Mouse (Mus musculus) forebrain, postnatal 0 days (tissue): Measurements from ENCODE around the gene Mov10. TPM values are rescaled to one million over a fixed set of nuclear protein-coding genes. Genes with fewer than 3 reads are reported as not detected.
A peak's percentile ranks its signal among the peaks of the same experiment; 100 is the strongest.

ENCODE experiments used
- ATAC-seq: fragments of 200-750 bp; cut with Nextera tagmentation; 2 replicates; pipeline ENCODE4 v1.8.0; 2017; ENCODE audit warnings: mild to moderate bottlenecking, moderate library complexity
- DNase-seq: peaks from one replicate; pipeline ENCODE4 v3.0.0-alpha.2; 2015
- H3K27ac ChIP-seq: fragments of 300-500 bp; sonication (generic); 2 replicates; pipeline ENCODE4 v1.5.1; 2014; ENCODE audit warnings: low read depth, mild to moderate bottlenecking, antibody characterized with exemption, low read length, moderate library complexity, mixed read lengths
- H3K27me3 ChIP-seq: fragments of 300-500 bp; sonication (generic); 2 replicates; pipeline ENCODE4 v1.6.1; 2014; ENCODE audit warnings: mild to moderate bottlenecking, low read length, mixed read lengths; ENCODE audit not compliant: insufficient read depth
- H3K36me3 ChIP-seq: fragments of 300-500 bp; sonication (generic); 2 replicates; pipeline ENCODE4 v1.6.1; 2014; ENCODE audit warnings: mild to moderate bottlenecking, moderate library complexity; ENCODE audit not compliant: insufficient read depth
- H3K4me1 ChIP-seq: fragments of 300-500 bp; sonication (generic); 2 replicates; pipeline ENCODE4 v1.6.1; 2014; ENCODE audit warnings: antibody characterized with exemption; ENCODE audit not compliant: insufficient read depth
- H3K4me2 ChIP-seq: fragments of 300-500 bp; sonication (generic); 2 replicates; pipeline ENCODE4 v1.6.1; 2014; ENCODE audit warnings: low read depth, mild to moderate bottlenecking, moderate library complexity
- H3K4me3 ChIP-seq: fragments of 300-500 bp; sonication (generic); 2 replicates; pipeline ENCODE4 v1.5.1; 2014; ENCODE audit warnings: low read depth, low read length, mixed read lengths
- H3K9ac ChIP-seq: fragments of 300-500 bp; sonication (generic); 2 replicates; pipeline ENCODE4 v1.6.1; 2014; ENCODE audit warnings: mild to moderate bottlenecking
- H3K9me3 ChIP-seq: fragments of 300-500 bp; sonication (generic); 2 replicates; pipeline ENCODE4 v1.6.1; 2016; ENCODE audit warnings: low read length
- CTCF ChIP-seq: sonication (generic); IDR thresholded peaks from 2 replicates; pipeline ENCODE4 v1.5.1; 2016; ENCODE audit warnings: antibody characterized with exemption, control low read depth, low read depth
- WGBS: fragments of 180-500 bp; shearing (Covaris S2); extraction: QIAGEN DNeasy Blood & Tissue Kit; methylation state at CpG from one replicate; pipeline ENCODE4 v1.1.7; 2014; 5-methylcytosine and 5-hydroxymethylcytosine counted together
- polyA plus RNA-seq: library from polyadenylated mRNA; unstranded; fragments of >200 nt; fragmentation: Nextera tagmentation; extraction: Ambion mirVana; gene quantifications from 2 replicates; pipeline ENCODE4 v1.2.1, GENCODE M21; 2015
- total RNA-seq: library from RNA; depleted of rRNA; stranded (reverse); fragments of >200 nt; gene quantifications from 2 replicates; pipeline ENCODE4 v1.2.3, GENCODE M21; 2014

Mov10 gene
- total and polyA plus RNA-seq, 2 experiments from 2014 or later, result 4.6 to 7.7 TPM

- WGBS, result 71% methylated on average over 12 of the region's 12 CpGs
- Histone ChIP-seq H3K27me3 (no peaks in the 10 kb centered on the region), H3K4me2 (no peak overlapping the region), H3K9ac (no peak overlapping the region), H3K36me3 (peaks cover 13% of the 10 kb centered on the region), H3K27ac (no peak overlapping the region), H3K9me3 (no peaks in the 10 kb centered on the region), H3K4me3 (no peak overlapping the region), H3K4me1 (no peaks in the 10 kb centered on the region)
- TF ChIP-seq CTCF, result no peak
- no peak for ATAC-seq
- no peak for DNase-seq
Observed at GRCm38 (mm10) chr3:104794953-104795470, 23.4 kb downstream of the Mov10 start.

DNA sequence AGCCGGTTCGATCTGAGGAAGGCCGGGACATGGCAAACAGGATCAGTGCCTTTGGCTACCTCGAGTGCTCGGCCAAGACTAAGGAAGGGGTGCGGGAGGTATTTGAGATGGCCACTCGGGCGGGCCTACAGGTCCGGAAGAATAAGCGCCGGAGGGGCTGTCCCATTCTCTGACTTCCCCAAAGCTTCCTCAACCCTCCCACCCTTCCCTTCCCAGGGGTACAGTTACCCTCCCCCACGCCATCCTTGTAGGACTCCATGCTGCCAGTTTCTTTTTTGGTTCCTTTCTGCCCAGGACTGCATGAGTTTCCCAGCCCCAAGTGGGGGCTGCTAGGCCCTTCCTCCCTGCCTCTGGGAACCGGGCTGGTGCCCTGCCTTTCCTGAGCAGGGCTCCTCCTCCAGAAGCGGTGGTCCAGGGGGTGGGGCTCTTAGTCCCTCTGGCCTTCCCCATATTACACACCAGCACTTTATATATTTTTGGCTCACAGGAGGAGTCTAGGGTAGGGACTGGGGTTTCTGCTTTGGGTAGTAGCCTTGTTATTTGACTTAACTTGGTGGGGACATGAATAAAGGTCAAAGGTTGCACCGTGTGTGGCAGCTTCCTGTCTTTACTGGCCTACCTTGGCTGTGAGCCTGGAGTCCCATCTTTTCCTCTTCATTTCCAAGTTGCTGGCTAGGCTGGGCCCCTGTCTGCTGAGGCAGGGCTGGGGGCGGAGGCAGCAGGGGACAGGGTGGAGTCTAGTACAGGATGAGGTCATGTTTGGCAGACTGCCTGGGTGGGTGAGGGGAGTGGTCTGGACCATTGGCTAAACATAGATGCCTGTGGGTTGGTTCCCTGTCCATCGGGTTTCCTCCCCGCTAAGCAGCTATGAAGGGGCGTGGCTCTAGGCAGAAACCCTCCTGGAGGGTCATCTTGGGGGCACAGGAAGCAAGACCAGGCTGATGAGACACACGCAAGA is 24.2 kb downstream of the Mov10 start:
- H3K27ac ChIP-seq, result no peak overlapping the region
- no peak overlapping the region for H3K4me3 ChIP-seq
- no peak overlapping the region for H3K9ac ChIP-seq
- no peaks in the 10 kb centered on the region for H3K9me3 ChIP-seq
- DNase-seq (peak; percentile 75), ATAC-seq (peak; percentile 83)
- H3K27me3 ChIP-seq, result peaks cover 6% of the 10 kb centered on the region; the same call in 1 of the 2 replicates
- peaks cover 8% of the 10 kb centered on the region for H3K36me3 ChIP-seq
- TF ChIP-seq CTCF, result no peak
- 0 out of 2 replicates have a peak, but pooled peaks cover 2% of the 10 kb centered on the region for H3K4me1 ChIP-seq
- H3K4me2 ChIP-seq, result no peak overlapping the region
- WGBS, result 55% methylated on average over 20 of the region's 20 CpGs

- TF ChIP-seq CTCF, result no peak
- no peak for ATAC-seq
Observed at GRCm38 (mm10) chr3:104792360-104793270, 25.7 kb downstream of the Mov10 start.

DNA sequence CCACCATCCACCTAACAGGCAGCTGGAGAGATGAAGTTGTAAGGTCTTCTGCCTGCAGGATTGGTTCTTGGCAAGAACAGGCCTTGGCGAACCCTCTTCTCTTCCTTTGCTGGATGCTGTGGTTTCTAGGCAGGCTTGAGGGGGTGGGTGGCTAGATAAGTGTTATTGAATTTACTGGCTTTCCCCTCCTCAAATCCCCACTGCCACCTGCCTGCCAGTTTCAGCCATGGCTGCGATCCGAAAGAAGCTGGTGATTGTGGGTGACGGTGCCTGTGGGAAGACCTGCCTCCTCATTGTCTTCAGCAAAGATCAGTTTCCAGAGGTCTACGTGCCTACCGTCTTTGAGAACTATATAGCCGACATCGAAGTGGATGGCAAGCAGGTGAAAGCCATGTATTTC is 26.7 kb downstream of the Mov10 start:
- DNase-seq, result no peak
- WGBS, result 87% methylated on average over 8 of the region's 8 CpGs
- Histone ChIP-seq H3K27ac (no peak overlapping the region), H3K9me3 (no peaks in the 10 kb centered on the region), H3K4me1 (0 out of 2 replicates have a peak, but pooled peaks cover 3% of the 10 kb centered on the region), H3K4me3 (no peak overlapping the region), H3K4me2 (no peak overlapping the region), H3K9ac (no peak overlapping the region), H3K36me3 (peaks cover 8% of the 10 kb centered on the region; the same call in 1 of the 2 replicates), H3K27me3 (peaks cover 6% of the 10 kb centered on the region)
- no peak for ATAC-seq
- TF ChIP-seq CTCF, result no peak

More at GRCm38 (mm10) chr3:104792360-104793270, 25.7 kb downstream of the Mov10 start:
- peaks cover 6% of the 10 kb centered on the region for H3K27me3 ChIP-seq
- WGBS, result 81% methylated on average over 15 of the region's 15 CpGs
- H3K9ac ChIP-seq, result no peak overlapping the region
- 0 out of 2 replicates have a peak, but pooled peaks cover 3% of the 10 kb centered on the region for H3K4me1 ChIP-seq
- H3K27ac ChIP-seq, result no peak overlapping the region
- DNase-seq, result no peak
- H3K4me3 ChIP-seq, result no peak overlapping the region
- H3K9me3 ChIP-seq, result no peaks in the 10 kb centered on the region
- H3K4me2 ChIP-seq, result no peak overlapping the region
- H3K36me3 ChIP-seq, result peaks cover 8% of the 10 kb centered on the region; the same call in 1 of the 2 replicates

GRCm38 (mm10) chr3:104791017-104791416 is 27.3 kb downstream of the Mov10 start:
- no peak overlapping the region for H3K9ac ChIP-seq
- H3K27me3 ChIP-seq, result peaks cover 6% of the 10 kb centered on the region
- no peak for TF ChIP-seq CTCF
- no peak for ATAC-seq
- no peak overlapping the region for H3K4me3 ChIP-seq
- DNase-seq, result no peak
- H3K36me3 ChIP-seq, result peaks cover 8% of the 10 kb centered on the region; the same call in 1 of the 2 replicates
- H3K27ac ChIP-seq, result no peak overlapping the region
- H3K4me2 ChIP-seq, result peak overlapping the region; percentile 96; the same call in 1 of the 2 replicates
- 0 out of 2 replicates have a peak, but pooled peaks cover 3% of the 10 kb centered on the region for H3K4me1 ChIP-seq
- whole genome bisulfite sequencing, result 17% methylated on average over 4 of the region's 4 CpGs
- no peaks in the 10 kb centered on the region for H3K9me3 ChIP-seq

DNA sequence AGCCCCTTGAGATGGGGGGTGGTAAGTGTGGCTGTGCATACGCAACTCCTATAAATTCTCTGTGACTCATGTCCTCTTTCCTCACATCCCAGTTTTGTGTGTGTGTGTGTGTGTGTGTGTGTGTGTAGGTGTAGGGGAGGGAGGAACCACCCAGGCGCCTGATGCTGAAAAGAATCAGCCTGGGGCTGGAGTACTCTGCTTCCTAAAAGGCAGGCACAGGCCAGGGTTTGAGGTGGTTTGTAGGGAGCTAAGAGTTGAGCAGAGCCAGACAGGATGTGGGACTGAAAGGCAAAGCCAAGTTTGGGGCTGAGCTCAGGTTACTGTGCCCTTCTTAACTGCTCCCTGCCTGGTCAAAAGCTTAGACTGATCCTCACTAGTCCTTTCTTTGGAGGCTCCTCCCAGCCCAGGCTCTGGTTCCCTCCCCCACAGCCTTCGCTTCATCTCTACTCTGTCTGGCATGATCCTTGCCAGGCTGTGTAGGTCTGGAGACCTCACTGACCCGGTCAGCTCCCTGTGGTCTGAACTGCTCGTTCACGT is 27.9 kb downstream of the Mov10 start:
- H3K36me3 ChIP-seq, result peaks cover 2% of the 10 kb centered on the region; the same call in 1 of the 2 replicates
- H3K27me3 ChIP-seq, result peaks cover 6% of the 10 kb centered on the region
- no peak overlapping the region for H3K27ac ChIP-seq
- no peaks in the 10 kb centered on the region for H3K9me3 ChIP-seq
- 0 out of 2 replicates have a peak, but pooled peaks cover 3% of the 10 kb centered on the region for H3K4me1 ChIP-seq
- ATAC-seq (no peak), DNase-seq (no peak)
- WGBS, result 29% methylated on average over 6 of the region's 6 CpGs
- H3K4me2 ChIP-seq, result peak overlapping the region; percentile 96
- no peak for TF ChIP-seq CTCF
- H3K4me3 ChIP-seq, result 0 out of 2 replicates have a peak overlapping the region, but pooled peaks have one; percentile 48
- no peak overlapping the region for H3K9ac ChIP-seq
